Mouse (Mus musculus) adrenal gland, adult 2 months (tissue): ENCODE results near the gene Hnrnpa0. TPM values are rescaled to one million over a fixed set of nuclear protein-coding genes. Genes with fewer than 3 reads are reported as not detected.
A peak's percentile ranks its signal among the peaks of the same experiment; 100 is the strongest.

Experiments used
- DNase-seq: peaks from one replicate; pipeline ENCODE4 v3.0.0; 2021
- polyA plus RNA-seq: library from polyadenylated mRNA; depleted of rRNA; stranded (reverse); fragments of >200 nt; gene quantifications from 2 replicates; pipeline ENCODE4 v1.2.3, GENCODE M21; 2012
- total RNA-seq, 2 experiments: library from RNA; stranded (reverse); gene quantifications; 2 replicates each; pipeline ENCODE4 v1.2.3; 2021

Gene Hnrnpa0
- total and polyA plus RNA-seq, 3 experiments: 68.1 to 117 (median 79.4) TPM

GRCm38 (mm10) chr13:58126862-58127765 lies 1.2 kb downstream of the Hnrnpa0 start:
- no peak for DNase-seq

- DNase-seq: peak; percentile 43
These were observed 2.2 kb downstream of the Hnrnpa0 start for GRCm38 (mm10) chr13:58126126-58126525.

GRCm38 (mm10) chr13:58124989-58125388 lies 3.4 kb downstream of the Hnrnpa0 start:
- no peak for DNase-seq

GRCm38 (mm10) chr13:58124278-58124677 lies 4.1 kb downstream of the Hnrnpa0 start:
- DNase-seq: no peak

GRCm38 (mm10) chr13:58123381-58123780 lies 5.0 kb downstream of the Hnrnpa0 start:
- DNase-seq: no peak

- DNase-seq: no peak
These were observed 5.5 kb downstream of the Hnrnpa0 start for GRCm38 (mm10) chr13:58122786-58123297.

GRCm38 (mm10) chr13:58117318-58118017 lies 10.9 kb downstream of the Hnrnpa0 start:
- peak; percentile 62 for DNase-seq

GRCm38 (mm10) chr13:58116801-58117200 lies 11.6 kb downstream of the Hnrnpa0 start:
- DNase-seq: no peak

- DNase-seq: peak; percentile 51
These were observed 13.1 kb downstream of the Hnrnpa0 start for GRCm38 (mm10) chr13:58115227-58115626.

- DNase-seq: peak; percentile 78
These were observed 15.1 kb downstream of the Hnrnpa0 start, which contains the start of gene Klhl3 for GRCm38 (mm10) chr13:58113061-58113900. Gene Klhl3 (minus strand): TSS chr13:58113592.

- no peak for DNase-seq
These were observed 15.7 kb downstream of the Hnrnpa0 start for GRCm38 (mm10) chr13:58112601-58113041.

GRCm38 (mm10) chr13:58112191-58112590 lies 16.2 kb downstream of the Hnrnpa0 start:
- DNase-seq: no peak

- DNase-seq: no peak
These were observed 17.1 kb downstream of the Hnrnpa0 start for GRCm38 (mm10) chr13:58111306-58111705.

- DNase-seq: peak; percentile 69
These were observed 37.7 kb downstream of the Hnrnpa0 start for GRCm38 (mm10) chr13:58090643-58091042.

GRCm38 (mm10) chr13:58084396-58084795 lies 44.0 kb downstream of the Hnrnpa0 start:
- no peak for DNase-seq

GRCm38 (mm10) chr13:58083521-58083920 lies 44.8 kb downstream of the Hnrnpa0 start:
- DNase-seq: no peak

GRCm38 (mm10) chr13:58083048-58083447 lies 45.3 kb downstream of the Hnrnpa0 start:
- DNase-seq: no peak

GRCm38 (mm10) chr13:58078361-58078760 lies 50.0 kb downstream of the Hnrnpa0 start:
- peak; percentile 38 for DNase-seq
